Mouse (Mus musculus): ENCODE measurements at regions not wholly inside any gene's neighbourhood (a gene's known extent, or its start where the extent isn't known, plus 50 kb on each side); places are given as distances from the start of the nearest gene placed in this dataset.

DNA sequence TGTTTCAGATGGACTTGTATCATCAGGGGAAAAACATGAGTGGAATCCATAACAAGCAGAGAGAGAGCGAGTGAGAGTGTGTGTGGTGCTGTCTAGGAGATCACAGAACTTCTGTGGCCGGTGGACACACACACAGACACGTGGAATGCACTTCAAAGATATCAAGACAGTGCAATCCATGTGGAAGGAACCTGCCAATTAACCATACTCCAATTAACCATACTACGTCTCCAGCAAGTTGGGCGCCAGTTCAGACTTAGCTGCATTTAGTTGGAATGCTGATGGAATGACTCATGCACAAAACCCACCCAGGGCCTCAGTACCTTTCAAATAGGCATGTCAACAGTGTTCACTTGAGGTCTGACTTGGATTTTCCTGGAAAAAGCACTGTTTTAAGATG is 172.8 kb upstream of the Rnd3 start:
- TF ChIP-seq POLR2A (IDR thresholded peaks at IDR 0.05; ENCODE audit: borderline replicate concordance, extremely low read depth, low read depth, low read length) (no peak), CTCF (IDR thresholded peaks at IDR 0.05; ENCODE audit: insufficient read depth, low read length) (no peak)
